Mouse (Mus musculus) layer of hippocampus, postnatal 36 days (tissue): ENCODE measurements around the gene A630089N07Rik. TPM values are rescaled to one million over a fixed set of nuclear protein-coding genes. Genes with fewer than 3 reads are reported as not detected.

Source experiments
- DNase-seq, 2 experiments: peaks; one replicate each; pipeline ENCODE4 v3.0.0; 2022
- total RNA-seq, 2 experiments: library from RNA; stranded (reverse); gene quantifications; 2 replicates each; pipeline ENCODE4 v1.2.3; 2021

A630089N07Rik gene
- total RNA-seq, 2 experiments from 2014 or later = 7.8 to 8.0 TPM

GRCm38 (mm10) chr16:97961381-97962150 is 120.7 kb downstream of the A630089N07Rik start:
- DNase-seq = no peak

GRCm38 (mm10) chr16:97960348-97960747 is 121.9 kb downstream of the A630089N07Rik start:
- DNase-seq = no peak

GRCm38 (mm10) chr16:97958401-97958973 is 123.8 kb downstream of the A630089N07Rik start:
- DNase-seq = no peak

GRCm38 (mm10) chr16:97957626-97958025 is 124.6 kb downstream of the A630089N07Rik start:
- DNase-seq = no peak

GRCm38 (mm10) chr16:97956011-97956410 is 126.2 kb downstream of the A630089N07Rik start:
- DNase-seq = no peak

- no peak for DNase-seq
These were observed 128.9 kb downstream of the A630089N07Rik start for GRCm38 (mm10) chr16:97953300-97953699.

GRCm38 (mm10) chr16:97952801-97953200 is 129.4 kb downstream of the A630089N07Rik start:
- DNase-seq = no peak

GRCm38 (mm10) chr16:97952371-97952770 is 129.9 kb downstream of the A630089N07Rik start:
- no peak for DNase-seq

Other genes with a start within 250 kb of the A630089N07Rik start
- gene Prdm15, start 230.6 kb downstream of the A630089N07Rik start, total RNA-seq = 10 to 100 TPM; 26.9 to 29.1 TPM
- 10 to 100 TPM; 16.3 to 17.1 TPM for gene C2cd2, start 119.9 kb downstream of the A630089N07Rik start, total RNA-seq
- 10 to 100 TPM; 26.4 to 27.0 TPM for gene Zbtb21, start 119.8 kb downstream of the A630089N07Rik start, total RNA-seq
- gene B230307C23Rik, start 85.1 kb downstream of the A630089N07Rik start, total RNA-seq = 10 to 100 TPM; 25.4 to 30.2 TPM